Mouse (Mus musculus) lung, postnatal 25 days (tissue): ENCODE results near the gene Ranbp3.

Experiments
- DNase-seq: peaks from one replicate; pipeline ENCODE4 v3.0.0; 2022; ENCODE audit warnings: low spot score

The Ranbp3 gene

DNA sequence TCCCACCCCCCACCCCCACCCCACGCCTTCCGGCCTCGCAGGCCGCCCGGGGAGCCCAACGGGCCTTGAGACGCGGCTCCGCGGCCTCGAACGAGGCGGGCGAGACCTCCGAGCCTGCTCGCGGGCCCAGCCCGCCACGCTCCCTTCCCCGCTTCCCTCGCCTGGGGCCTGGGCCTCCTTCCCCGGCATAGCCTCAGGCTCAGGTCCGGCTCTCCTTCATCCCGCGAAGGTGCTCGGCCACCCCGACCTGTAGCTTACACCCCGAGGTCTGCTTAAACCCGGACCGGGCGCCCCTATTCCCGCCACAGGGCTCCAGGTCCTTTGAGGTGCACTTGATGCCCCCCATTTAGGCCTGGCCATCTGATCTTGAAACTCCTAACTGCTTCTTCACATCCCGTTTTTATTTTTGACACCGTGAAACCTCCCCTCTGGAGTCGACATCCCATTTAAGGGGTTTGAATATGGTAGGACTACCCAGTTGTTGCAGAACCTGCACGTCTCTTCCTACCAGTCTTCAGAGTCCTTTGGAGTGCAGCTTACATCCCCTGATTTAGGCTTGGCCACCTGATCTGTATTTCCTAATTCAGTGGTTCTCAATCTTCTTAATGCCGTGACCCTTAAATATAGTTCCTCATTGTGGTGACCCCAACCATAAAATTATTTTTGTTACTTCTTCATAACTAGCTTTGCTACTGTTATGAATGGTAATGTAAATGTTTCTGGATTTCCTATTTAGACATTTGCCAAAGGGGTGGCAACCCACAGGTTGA is 738 bp downstream of the Ranbp3 start:
- DNase-seq: no peak

DNA sequence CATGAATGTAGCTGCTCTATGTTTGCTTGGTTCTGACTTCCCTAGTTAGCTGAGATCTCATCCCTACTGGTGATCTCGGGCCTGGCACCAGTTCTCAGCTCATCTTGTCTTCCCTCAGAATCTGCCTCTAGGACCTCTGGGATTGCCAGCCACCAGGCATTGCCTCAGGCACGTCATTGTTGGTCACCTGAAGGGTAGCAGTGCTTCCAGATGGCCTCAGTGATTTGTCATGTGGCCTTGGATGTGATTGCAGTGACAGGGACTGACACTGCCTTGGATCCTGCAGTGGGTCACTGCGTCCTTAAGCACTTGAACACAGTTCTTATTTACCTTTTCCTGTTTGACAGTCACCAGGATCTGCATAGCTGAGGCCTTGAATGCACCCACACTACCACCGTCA is 8.7 kb downstream of the Ranbp3 start:
- no peak for DNase-seq

DNA sequence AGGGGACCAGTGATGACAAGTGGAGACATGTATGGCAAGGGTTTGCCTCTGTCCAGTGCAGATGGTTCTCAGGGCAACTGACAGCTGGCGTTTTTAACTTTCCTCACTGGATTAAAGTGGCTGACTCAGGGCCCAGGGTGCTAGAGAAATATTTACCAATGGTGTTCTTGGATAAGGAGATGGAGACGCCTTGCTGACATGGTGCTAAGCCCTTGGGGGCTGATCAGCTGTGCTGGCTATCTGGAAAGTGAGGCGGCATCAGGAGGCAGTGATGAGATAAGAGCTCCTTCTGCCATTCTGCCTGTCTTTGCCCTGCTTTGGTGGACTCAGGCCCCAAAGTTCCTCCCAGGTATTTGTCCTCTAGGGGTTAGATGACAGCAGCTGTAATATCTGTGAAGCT is 9.8 kb downstream of the Ranbp3 start:
- no peak for DNase-seq

DNA sequence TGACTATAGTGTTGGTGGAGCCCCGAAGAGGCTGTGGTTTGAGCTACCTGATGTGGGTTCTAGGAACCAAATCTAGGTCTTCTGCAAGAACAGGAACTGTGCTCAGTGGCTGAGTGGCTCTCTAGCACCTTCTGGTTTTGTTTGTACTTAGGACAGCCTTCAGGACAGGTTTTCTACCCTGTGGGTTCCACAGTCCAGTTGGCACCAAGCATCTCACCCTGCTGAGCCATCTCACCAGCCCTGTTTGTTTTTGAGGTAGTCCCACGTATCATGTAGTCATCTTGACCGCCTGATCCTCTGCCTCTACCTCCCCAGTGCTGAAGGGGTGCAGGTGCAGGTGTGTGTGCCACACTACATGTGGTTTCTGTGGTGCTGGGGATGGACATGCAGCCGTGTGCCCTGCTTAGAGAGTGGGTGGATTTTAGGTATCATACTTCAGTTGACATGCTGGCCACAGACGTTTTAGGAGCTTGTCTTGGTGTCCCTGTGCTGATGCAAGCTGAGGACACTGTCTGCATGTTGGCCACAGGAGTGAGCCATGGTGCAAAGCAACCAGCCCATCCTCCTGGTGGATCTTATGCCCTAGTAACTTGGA is 10.5 kb downstream of the Ranbp3 start:
- no peak for DNase-seq

DNA sequence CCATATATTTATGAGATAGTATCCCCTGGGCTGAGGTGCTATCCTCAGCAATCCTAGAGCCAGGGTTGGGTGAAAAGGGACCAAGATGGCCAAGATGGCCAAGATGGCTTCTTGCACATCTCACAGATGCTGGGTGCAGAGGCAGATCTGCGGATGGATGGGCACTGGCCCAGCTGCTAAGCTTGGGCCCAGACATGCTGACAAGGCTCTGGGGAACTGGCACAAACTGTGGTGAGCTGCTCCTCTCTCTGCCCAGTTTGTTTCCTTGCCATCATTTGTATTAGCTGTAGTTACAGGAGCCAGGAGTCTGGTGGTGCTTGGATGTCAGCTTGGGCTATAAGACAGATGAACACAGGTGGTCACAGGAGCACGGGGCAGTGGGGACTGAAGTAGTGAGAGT is 11.6 kb downstream of the Ranbp3 start:
- DNase-seq: no peak

DNA sequence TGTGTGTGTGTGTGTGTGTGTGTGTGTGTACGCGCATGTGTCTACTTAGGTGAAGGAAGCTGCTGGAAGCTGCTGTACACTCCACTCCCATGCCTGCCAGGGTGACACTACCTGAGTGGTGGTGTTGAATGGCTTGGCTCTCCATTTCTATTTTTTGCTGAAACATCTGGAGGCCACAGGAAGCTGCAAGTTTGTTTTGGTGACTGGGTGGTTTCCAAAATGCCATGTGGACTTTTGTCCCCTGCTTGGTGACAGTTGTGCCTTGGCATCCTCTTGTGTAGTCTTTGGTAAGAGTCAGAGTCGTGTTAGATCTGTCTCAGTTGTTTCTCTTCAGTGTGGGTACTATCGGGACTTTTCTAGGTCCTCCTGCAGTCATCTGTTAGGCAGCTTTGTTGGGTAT is 13.7 kb downstream of the Ranbp3 start:
- no peak for DNase-seq

DNA sequence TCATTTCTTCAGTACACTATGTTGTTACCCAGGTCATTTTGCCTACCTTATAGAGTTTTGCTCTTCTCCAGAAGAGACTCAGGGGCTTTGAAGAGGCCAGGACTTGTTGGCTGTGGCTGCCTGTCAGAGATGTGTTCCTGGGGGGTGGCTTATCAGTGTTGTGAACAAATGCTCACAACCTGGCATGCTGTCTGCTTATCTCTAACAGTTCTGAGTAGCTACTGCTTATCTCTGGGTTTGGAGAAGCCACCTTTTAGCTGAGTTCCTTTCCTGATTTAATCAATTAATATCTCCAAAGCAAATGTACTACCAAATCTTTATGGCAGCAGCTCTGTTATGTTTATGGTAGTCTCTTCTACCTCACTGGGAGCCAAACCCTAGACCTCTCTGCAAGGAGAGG is 15.0 kb downstream of the Ranbp3 start:
- no peak for DNase-seq

DNA sequence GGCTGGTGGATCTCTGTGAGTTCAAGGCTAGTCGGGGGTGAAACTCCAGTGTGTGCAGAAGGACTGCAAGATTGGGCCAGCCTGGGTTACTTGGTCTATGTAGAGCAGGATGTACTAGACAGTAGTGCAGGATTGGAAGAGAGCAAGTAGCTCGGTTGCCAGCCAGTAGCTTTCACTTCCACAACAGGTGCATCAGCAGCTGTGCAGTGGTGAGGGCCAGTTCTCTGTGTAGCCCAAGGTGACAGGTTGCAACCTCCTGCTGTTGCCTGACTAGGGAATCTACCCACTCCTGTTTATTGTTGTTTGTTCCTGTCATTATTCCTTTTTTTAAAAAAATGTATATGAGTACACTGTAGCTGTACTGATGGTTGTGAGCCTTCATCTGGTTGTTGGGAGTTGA is 15.6 kb downstream of the Ranbp3 start:
- no peak for DNase-seq

DNA sequence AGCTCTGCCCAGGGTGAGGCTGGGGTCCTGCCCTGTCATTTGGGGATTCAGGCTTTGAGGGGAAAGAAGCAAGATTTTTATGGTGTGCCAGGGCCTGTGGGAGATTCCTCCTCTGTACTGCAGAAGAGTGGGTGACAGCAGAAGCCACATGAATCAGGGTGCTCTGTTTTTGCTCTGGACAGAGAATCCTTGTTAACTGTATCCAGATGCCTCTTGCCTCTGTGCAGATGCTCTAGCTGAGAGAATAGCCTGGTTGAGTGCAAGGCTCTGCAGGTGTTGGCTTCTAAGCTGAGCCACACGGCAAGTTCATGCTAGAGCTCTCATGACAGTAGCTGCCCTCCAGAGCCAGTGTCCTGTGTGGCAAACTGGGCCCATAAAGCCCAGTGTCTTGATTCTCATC is 20.3 kb downstream of the Ranbp3 start:
- DNase-seq: no peak

DNA sequence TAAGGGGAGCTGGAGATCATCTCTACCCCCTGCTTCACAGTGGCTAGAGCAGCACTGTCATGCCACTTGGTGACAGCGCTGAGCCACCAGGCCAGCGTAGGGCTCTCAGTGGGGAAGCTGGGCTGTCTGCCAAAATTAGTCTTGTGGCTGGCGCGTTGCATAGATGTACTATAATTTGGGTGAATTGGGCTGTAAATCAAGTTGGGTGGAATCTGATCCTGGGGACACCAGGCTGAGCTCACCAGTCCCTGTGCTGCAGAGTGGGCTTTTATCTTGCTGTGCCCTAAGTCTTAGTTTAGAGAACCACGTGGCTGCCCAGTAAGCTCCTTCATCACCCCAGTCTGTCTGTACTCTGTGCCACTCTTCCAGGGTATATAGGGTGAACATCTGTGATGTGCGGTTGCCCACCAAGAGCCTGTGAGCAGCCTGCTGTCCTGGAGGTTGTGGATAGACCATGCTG is 20.8 kb downstream of the Ranbp3 start:
- peak; percentile 17 for DNase-seq

DNA sequence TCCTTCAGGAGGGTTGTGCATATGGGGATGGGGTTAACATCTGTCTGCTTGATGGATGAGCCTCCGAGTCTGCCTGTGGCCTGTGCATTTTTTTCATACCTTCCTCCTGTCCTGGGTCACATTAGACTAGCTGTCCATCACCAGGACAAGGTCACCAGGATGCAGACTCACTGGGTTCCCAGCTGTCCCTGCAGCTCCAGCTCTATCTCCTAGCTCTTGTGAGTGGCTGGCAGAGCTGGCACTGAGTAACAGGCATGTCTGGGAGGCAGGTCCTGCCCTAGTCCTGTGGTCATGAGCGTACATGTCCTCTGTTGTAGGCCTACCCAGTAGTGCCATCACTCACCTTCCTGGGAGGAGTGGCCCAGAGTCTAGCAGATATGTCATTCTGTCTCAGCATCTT is 27.4 kb downstream of the Ranbp3 start:
- DNase-seq: no peak

DNA sequence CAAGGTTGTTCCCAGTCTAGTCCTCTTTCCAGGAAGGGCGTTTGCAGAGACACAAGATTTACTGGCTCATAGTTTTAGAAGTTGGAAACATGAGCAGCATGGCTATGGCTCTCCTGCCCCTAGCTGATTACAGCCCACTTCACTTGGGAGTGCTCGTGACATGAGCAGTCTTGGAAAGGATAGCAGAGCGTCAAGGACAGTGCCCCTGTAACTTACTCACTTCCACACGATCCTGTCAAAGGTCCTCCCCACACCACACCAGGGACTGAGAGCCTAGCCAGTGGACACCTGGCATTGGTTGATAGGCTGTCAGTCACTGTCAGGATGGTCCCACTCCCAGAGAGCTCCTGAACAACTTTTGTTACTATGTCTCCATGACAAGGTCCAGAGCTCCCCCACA is 29.9 kb downstream of the Ranbp3 start:
- DNase-seq: no peak

DNA sequence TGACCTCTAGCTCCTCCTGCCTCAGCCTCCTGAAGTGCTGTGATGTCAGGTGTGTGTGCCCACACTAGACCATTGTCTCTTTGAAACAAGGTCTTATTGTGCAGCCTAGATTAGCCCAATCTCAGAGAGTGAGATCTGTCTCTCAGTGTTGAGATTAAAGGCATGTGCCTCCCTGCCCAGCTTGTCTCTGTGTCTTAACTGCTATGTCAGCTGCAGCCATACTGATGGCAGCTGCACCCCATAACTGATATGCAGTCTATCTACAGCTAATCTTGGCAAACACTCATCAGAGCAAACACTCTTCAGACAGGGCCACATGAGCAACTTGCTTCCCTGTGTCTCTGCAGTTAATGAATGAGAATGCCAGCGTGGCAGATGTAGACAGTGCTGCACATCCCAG is 33.4 kb downstream of the Ranbp3 start:
- no peak for DNase-seq

DNA sequence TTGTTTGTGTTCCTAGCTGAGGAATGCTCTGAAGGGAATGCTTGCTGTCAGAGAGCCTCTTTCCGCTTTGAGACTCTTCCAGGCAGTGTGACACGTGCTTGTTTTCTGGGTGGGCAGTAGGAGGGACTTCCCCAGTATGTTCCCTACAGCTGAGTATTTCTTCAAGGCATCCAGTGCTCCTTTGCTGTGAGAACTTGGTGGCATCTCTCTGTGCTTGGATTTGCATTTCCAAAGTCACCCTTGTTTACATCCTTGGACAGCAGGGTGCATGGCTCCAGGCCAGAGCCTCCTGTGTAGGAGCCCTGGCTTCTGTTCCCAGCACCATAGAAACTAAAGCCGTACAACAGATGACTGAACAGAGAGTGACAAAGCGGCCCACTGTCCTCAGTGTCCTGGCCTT is 35.6 kb downstream of the Ranbp3 start:
- DNase-seq: no peak

DNA sequence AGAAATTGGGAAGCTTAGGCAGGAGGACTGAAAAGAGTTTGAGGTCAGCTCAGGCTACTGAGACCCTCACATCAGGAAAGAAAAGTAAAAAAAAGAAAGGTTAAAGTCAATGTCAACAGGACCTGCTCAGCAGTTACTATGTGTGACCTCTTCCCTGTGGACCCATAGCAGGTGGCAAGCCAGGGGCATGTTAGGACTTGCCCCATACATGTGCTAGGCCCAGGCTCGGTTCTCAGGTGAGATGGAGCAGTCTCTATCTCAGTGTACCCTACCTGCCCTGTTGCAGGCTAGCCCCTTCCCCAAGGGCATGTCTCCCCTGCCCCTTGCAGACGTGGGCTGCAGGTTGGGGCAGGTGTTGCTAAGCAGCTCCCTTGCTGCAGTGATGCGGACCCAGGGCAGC is 36.6 kb downstream of the Ranbp3 start:
- no peak for DNase-seq

DNA sequence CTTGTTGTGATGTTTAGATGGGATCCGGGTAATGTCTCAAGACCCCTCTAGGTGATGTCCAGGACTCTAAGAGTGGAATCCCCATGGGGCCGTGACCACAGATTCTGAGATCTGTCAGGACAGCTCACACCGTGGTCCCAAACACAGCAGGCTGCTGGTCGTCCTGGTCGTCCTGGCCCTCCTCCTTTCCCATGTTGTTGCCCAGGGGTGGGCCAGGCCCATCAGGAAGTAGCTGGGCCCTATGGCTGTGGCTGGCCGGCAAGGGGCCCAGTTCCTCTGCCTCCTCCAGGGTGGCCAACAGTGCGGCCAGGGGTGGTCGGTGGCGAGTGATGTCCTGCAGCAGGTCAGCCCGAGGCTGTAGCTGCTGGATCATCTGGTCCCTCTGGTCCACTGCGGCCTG is 42.3 kb downstream of the Ranbp3 start:
- DNase-seq: no peak

DNA sequence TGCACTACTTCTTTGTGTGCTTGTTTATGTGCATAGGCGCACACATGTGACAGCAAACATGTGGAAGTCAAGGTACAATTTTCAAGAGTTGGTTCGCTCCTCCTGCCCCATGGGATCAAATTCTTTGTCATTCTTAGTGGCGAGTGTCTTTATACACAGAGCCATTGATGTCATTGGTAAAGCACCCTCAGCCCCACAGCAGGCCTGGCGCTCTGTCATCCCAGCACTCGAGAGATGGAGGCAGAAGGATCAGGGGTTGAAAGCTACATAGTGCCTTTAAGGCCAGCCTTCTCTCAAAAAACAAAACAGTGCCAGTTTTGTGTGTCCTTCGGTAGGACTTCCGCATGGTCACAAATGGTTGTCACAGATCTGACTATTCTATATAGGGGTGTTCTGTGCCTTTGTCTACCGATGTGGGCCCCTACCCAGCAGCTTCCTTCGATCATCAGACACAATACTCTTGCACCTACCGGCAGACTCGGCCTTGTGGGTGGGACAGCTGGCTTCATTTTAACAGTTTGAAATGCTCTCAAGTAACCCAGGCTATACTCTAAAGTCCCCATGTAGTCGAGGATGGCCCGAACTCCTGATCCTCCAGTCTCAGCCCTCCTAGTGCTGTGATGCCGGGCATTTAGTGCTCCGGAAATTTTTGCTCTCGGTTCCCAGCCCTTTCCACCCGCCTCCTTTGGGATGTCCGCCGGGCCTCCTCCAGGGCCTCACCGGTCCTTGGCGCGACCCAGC is 43.0 kb downstream of the Ranbp3 start:
- DNase-seq: no peak

DNA sequence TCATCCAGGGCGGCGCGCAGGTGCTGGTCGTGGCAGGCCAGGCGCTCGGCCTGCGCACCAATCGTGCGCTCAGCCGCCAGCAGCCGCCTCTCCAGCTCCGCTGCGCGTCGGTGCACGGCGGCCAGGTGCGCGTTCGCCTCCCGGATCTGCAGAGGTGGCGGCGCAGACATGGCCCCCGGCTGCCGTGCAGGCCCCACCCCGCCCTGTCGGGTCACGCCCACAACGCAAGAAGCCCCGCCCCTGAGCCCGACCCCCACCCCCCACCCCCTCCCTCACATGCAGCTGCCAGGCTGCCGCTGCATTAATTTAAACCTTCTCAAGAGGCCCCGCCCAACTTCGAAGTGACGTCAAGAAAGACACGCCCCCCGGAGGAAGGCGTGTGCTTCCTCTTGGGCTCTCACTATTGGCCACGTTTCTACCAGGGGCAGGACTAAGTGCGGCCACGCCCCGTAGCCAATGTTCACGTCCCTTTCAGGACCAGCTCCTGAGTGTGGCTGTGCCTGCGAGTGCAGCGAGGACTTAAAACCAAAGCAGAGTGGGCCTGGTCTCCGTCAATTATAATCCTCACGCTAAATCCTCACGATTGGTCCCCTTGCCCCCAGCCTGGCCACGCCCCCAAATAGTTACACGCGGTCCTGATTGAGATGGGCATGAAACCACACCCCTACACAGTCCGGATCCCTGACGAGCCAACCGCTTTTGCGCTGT is 43.7 kb downstream of the Ranbp3 start:
- DNase-seq: peak; percentile 98

DNA sequence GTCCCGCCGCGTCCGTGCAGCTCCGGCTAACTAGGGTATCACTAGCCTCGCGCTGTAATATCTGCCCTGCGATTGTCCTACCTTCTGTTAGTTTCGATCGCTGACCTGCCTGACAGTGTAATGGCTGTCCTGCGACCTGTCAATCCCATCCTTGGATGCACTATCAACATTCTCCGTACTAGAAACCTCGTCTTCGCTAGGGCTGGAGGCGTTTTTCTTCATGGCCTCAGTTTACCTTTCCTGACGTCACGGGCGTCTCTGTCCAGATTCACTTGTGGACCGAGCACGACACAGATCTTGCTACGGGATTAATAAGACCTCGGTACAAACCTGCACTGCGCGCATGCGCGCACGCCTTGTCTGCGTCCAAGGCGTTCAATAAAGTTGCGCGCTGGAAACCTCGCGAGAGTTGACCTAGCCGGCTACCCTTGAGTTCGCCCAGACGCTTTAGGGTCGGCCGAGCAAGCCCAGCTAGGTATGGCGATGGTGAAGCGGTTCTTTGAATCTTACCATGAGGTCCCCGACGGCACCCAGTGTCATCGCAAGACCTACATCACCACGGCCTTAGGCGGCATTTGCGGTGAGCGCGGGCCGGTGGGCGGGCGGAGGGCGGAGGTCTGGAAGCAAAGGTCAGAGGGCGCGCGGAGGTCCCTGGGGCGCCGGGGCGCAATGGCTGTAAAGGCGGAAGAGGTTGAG is 44.4 kb downstream of the Ranbp3 start, which contains the start of the genes Ndufa11 and Vmac:
Ndufa11 (plus strand) TSS at position 405 of the 696 bp plus-strand sequence.
Vmac (minus strand) TSS at position 660 of the 696 bp plus-strand sequence.
- DNase-seq: peak; percentile 95

DNA sequence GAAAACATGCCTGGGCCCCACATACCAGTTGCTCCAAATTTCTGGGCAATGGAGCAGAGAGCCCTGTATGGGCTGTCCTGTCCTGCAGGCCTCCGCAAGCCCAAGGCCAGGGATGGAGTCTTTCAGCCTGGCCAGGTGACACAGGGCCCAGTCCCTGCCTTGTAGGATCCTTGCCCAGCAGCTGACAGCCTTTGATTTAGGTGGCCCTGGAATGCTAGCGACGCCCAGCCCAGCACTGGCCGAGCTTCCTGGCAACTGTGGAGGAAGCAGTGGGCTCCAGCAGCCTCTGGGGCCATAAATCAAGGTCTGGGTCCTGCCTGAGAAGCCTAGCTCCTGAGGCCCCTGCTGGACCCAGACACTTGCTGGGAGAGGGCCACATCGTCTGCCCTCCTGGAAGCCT is 49.3 kb downstream of the Ranbp3 start:
- no peak for DNase-seq

DNA sequence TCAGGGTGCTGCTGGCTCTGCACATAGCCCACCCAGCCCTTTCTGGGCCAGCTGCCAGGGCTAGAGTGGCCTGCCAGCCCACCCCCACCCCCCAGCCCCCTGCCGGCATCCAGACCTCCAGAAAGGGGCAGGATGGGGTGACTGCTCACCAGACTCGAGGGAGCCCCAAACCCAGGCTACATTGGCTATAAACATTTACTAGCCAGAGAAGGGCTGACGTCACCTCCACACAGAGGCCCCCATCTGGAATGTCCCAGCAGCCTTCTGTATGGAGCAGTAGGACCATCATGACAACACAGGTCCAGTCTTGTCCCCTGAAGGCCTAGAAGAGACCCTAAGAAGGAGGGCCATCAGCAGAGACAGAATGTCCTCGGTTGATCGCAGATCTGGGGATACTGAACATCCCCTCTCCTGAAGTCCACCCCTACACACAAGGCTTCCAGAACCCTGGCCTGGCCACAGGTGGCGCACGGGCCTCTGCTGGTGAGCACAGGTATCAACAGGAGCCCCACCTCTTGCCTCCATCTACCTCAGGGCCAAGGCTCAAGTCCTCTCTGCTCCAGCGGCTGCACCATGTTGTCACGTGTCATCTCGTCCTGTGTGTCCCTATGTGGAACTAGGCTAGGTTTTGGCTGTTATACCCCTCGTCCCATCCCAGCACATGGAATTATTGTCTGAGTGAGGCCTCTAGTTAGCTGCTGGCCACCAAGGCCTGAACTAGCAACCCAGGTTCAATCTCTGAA is 50.5 kb downstream of the Ranbp3 start:
- no peak for DNase-seq
